Mouse (Mus musculus): ENCODE data around the gene Mt2. TPM values are rescaled to one million over a fixed set of nuclear protein-coding genes. Genes with fewer than 3 reads are reported as not detected.

Mt2 gene
- polyA plus RNA-seq, 1 experiment, result 88.8 TPM

- no peak for DNase-seq (ENCODE audit: low read depth, low spot score)
- 13% methylated on average over 21 of the region's 21 CpGs for WGBS
Measured at GRCm38 (mm10) chr8:94191101-94191691, 18.7 kb downstream of the Mt2 start.

- DNase-seq (ENCODE audit: low read depth, low spot score), result no peak
- WGBS, result 90% methylated on average over 1 of the region's 1 CpGs
Measured at GRCm38 (mm10) chr8:94192926-94193325, 20.5 kb downstream of the Mt2 start.

- WGBS, result 16% methylated on average over 7 of the region's 7 CpGs
Measured at GRCm38 (mm10) chr8:94194591-94195223, 22.2 kb downstream of the Mt2 start.

GRCm38 (mm10) chr8:94199202-94199869 is 26.9 kb downstream of the Mt2 start:
- WGBS, result 46% methylated on average over 10 of the region's 10 CpGs

More at GRCm38 (mm10) chr8:94194591-94195223, 22.2 kb downstream of the Mt2 start:
- no peak for DNase-seq (ENCODE audit: low read depth, low spot score)

GRCm38 (mm10) chr8:94204043-94204442 is 31.6 kb downstream of the Mt2 start:
- WGBS, result 73% methylated on average over 3 of the region's 3 CpGs
- DNase-seq (ENCODE audit: low read depth, low spot score), result no peak

More at GRCm38 (mm10) chr8:94199202-94199869, 26.9 kb downstream of the Mt2 start:
- DNase-seq (ENCODE audit: low read depth, low spot score), result no peak

- 18% methylated on average over 5 of the region's 5 CpGs for WGBS
- no peak for DNase-seq (ENCODE audit: low read depth, low spot score)
Measured at GRCm38 (mm10) chr8:94205736-94206135, 33.3 kb downstream of the Mt2 start.

- DNase-seq (ENCODE audit: low read depth, low spot score), result no peak
- 83% methylated on average over 8 of the region's 8 CpGs for WGBS
Measured at GRCm38 (mm10) chr8:94206256-94206655, 33.8 kb downstream of the Mt2 start.

GRCm38 (mm10) chr8:94207491-94207890 is 35.0 kb downstream of the Mt2 start:
- DNase-seq (ENCODE audit: low read depth, low spot score), result no peak
- 57% methylated on average over 2 of the region's 2 CpGs for WGBS

GRCm38 (mm10) chr8:94209639-94210038 is 37.2 kb downstream of the Mt2 start:
- no peak for DNase-seq (ENCODE audit: low read depth, low spot score)
- WGBS, result 78% methylated on average over 6 of the region's 6 CpGs

GRCm38 (mm10) chr8:94210225-94210624 is 37.8 kb downstream of the Mt2 start:
- no peak for DNase-seq (ENCODE audit: low read depth, low spot score)
- 78% methylated on average over 3 of the region's 3 CpGs for WGBS

- 65% methylated on average over 6 of the region's 6 CpGs for WGBS
- no peak for DNase-seq (ENCODE audit: low read depth, low spot score)
Measured at GRCm38 (mm10) chr8:94213819-94214218, 41.4 kb downstream of the Mt2 start.

GRCm38 (mm10) chr8:94214252-94215173 is 42.0 kb downstream of the Mt2 start, which contains the start of gene Nup93:
Gene Nup93 (plus strand): TSS chr8:94214564.
- WGBS, result under 1% methylated on average over 68 of the region's 68 CpGs
- peak; percentile 97 for DNase-seq (ENCODE audit: low read depth, low spot score)

Other genes starting within 250 kb of the Mt2 start
- gene Amfr, start 159.8 kb upstream of the Mt2 start, polyA plus RNA-seq (2012; rRNA removed), result 73.3 and 87.2 TPM in 2 replicates
- gene Nudt21, start 135.6 kb upstream of the Mt2 start, polyA plus RNA-seq (2012; rRNA removed), result 20.5 and 27.0 TPM in 2 replicates
- 5.3 and 7.5 TPM in 2 replicates for gene Ogfod1, start 135.5 kb upstream of the Mt2 start, polyA plus RNA-seq (2012; rRNA removed)
- 6.5 TPM in 2 replicates for gene Bbs2, start 73.7 kb upstream of the Mt2 start, polyA plus RNA-seq (2012; rRNA removed)
- gene Mt4, start 35.5 kb upstream of the Mt2 start, polyA plus RNA-seq (2012; rRNA removed), result 0.35 TPM in 1 of 2 replicates, not detected in the other
- gene Mt3, start 20.1 kb upstream of the Mt2 start, polyA plus RNA-seq (2012; rRNA removed), result 1.3 and 2.4 TPM in 2 replicates
- gene Mt1, start 6.4 kb downstream of the Mt2 start, polyA plus RNA-seq (2012; rRNA removed), result 839 and 1,256 TPM in 2 replicates
- 18.8 and 20.0 TPM in 2 replicates for gene Nup93, start 41.9 kb downstream of the Mt2 start, polyA plus RNA-seq (2012; rRNA removed)
- 0.05 and 0.21 TPM in 2 replicates for gene Slc12a3, start 156.5 kb downstream of the Mt2 start, polyA plus RNA-seq (2012; rRNA removed)
- gene Herpud1, start 213.8 kb downstream of the Mt2 start, polyA plus RNA-seq (2012; rRNA removed), result 170 and 227 TPM in 2 replicates

Data from large intestine, adult 2 months (tissue).